Mouse (Mus musculus): ENCODE measurements around the gene Magi2. TPM values are rescaled to one million over a fixed set of nuclear protein-coding genes. Genes with fewer than 3 reads are reported as not detected.

Magi2 gene
- polyA plus RNA-seq, 1 experiment, result 0.18 TPM

DNA sequence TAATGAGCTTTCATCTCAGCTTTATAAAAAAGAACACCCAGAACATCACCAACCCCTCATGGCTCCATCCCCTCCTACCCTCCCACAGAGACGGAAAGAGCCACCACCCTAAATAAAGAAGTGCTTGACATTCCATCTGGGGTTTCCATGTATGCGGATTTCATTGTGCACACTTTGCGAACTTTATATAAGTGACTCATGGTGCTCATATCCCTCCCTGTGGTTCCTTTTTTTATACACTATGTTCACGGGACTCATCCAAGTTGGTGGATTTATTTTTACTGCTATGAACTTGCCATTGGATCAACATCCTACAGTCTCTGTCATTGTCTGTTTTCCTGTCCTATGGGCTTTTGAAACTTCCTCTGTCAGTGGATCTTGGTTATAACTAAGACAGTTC, 1388.1 kb downstream of the Magi2 start:
- no peaks in the 10 kb centered on the region for H3K79me2 ChIP-seq (ENCODE audit: control insufficient read depth, insufficient read depth)
- no peak overlapping the region for H3K4me3 ChIP-seq (ENCODE audit: insufficient read depth, poor library complexity, severe bottlenecking)
- no peaks in the 10 kb centered on the region for H3K36me3 ChIP-seq (ENCODE audit: control insufficient read depth, insufficient read depth)
- H3K27me3 ChIP-seq (ENCODE audit: control insufficient read depth, insufficient read depth, insufficient read length), result no peaks in the 10 kb centered on the region
- TF ChIP-seq CTCF (IDR thresholded peaks at IDR 0.05; ENCODE audit: control insufficient read depth, insufficient read depth, insufficient read length) (no peak), FOSL1 (IDR thresholded peaks at IDR 0.05; ENCODE audit: insufficient read depth, low read length, poor library complexity, severe bottlenecking) (no peak), MAX (IDR thresholded peaks at IDR 0.05) (no peak), USF1 (IDR thresholded peaks at IDR 0.05; ENCODE audit: low read depth) (no peak), CEBPB (IDR thresholded peaks at IDR 0.05; ENCODE audit: low read depth) (no peak), MYOG (IDR thresholded peaks at IDR 0.05; ENCODE audit: control insufficient read depth, extremely low read depth, insufficient read length) (no peak), MYOD1 (IDR thresholded peaks at IDR 0.05; ENCODE audit: control insufficient read depth, insufficient read length, low read depth) (no peak)
- H3ac ChIP-seq (ENCODE audit: control insufficient read depth, insufficient read length, low read depth), result no peak overlapping the region
- no peaks in the 10 kb centered on the region for H3K79me3 ChIP-seq (ENCODE audit: low read depth)

DNA sequence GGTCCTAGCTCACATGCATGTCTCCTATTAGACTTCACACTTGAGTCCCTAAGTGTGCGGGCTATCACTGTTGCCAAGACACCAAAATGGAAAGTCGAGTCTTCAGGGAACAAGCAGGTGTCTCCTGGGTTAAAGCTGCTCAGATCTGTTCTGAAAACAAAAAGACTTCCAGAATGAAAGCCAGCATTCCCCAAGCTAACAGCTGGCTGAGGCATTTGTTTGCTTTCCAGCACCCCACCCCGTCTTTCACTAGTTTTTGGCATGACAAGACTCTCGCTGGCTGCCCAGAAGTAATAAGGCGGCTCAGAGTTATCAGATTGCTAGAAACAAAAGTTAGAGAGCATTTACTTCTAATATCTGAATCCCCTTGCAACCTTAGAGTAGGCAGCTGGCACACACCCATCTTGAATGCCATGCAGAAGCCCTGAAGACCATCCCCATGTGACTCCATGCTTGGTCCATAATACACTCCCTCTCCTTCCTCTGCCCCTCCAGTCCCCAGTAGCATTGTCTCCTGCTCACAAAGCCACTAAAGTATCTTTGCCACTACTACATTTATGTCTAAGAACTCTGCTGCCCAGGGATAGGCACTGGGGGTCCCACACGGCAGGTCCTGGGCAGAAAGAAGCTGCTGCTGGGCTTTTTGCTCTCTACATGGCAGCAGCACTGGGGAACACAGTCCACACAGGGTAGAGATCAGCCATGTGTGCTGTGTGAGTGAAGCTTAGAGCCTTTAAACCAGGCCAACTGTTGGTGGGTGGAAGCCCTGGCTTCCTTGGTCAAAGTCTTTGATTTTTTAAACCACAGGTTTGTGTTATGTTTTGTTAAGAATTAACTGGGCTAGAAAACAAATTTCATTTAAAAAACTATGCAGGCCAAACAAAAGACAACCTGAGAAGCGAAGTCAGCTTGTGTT, 1394.0 kb downstream of the Magi2 start:
- Histone ChIP-seq H3K79me3 (ENCODE audit: low read depth) (no peaks in the 10 kb centered on the region), H3K27me3 (ENCODE audit: control insufficient read depth, insufficient read depth, insufficient read length) (no peaks in the 10 kb centered on the region), H3K79me2 (ENCODE audit: control insufficient read depth, insufficient read depth) (no peaks in the 10 kb centered on the region), H3K36me3 (ENCODE audit: control insufficient read depth, insufficient read depth) (no peaks in the 10 kb centered on the region), H3K4me3 (ENCODE audit: insufficient read depth, poor library complexity, severe bottlenecking) (no peak overlapping the region), H3ac (ENCODE audit: control insufficient read depth, insufficient read length, low read depth) (no peak overlapping the region)
- TF ChIP-seq FOSL1 (IDR thresholded peaks at IDR 0.05; ENCODE audit: insufficient read depth, low read length, poor library complexity, severe bottlenecking), result no peak
- no peak for TF ChIP-seq MYOD1 (IDR thresholded peaks at IDR 0.05; ENCODE audit: control insufficient read depth, insufficient read length, low read depth)
- TF ChIP-seq USF1 (IDR thresholded peaks at IDR 0.05; ENCODE audit: low read depth), result no peak
- TF ChIP-seq CTCF (IDR thresholded peaks at IDR 0.05; ENCODE audit: control insufficient read depth, insufficient read depth, insufficient read length), result no peak
- TF ChIP-seq MYOG (IDR thresholded peaks at IDR 0.05; ENCODE audit: control insufficient read depth, extremely low read depth, insufficient read length), result no peak
- no peak for TF ChIP-seq CEBPB (IDR thresholded peaks at IDR 0.05; ENCODE audit: low read depth)
- TF ChIP-seq MAX (IDR thresholded peaks at IDR 0.05), result no peak

DNA sequence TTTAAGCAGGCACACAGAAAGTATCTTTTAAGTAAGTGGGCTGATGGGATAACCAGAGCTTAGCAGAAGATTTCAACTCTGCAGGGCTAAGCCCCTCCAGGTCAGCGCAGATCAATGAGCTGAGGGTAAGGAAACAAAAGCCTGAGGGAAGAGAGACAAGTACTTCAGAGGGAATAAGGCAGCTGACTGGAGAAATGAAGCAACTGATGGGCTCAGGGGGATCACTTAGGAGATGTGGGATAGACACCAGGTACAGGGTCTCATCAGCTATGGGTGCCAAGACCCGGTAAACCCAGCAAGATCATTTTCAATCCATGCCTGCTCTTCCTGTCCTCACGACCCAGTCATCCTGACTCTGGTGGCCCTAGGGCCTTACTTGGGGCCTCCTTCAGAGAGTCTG, 1395.6 kb downstream of the Magi2 start:
- H3K4me3 ChIP-seq (ENCODE audit: insufficient read depth, poor library complexity, severe bottlenecking), result no peak overlapping the region
- H3K79me2 ChIP-seq (ENCODE audit: control insufficient read depth, insufficient read depth), result no peaks in the 10 kb centered on the region
- no peaks in the 10 kb centered on the region for H3K27me3 ChIP-seq (ENCODE audit: control insufficient read depth, insufficient read depth, insufficient read length)
- no peaks in the 10 kb centered on the region for H3K79me3 ChIP-seq (ENCODE audit: low read depth)
- H3K36me3 ChIP-seq (ENCODE audit: control insufficient read depth, insufficient read depth), result no peaks in the 10 kb centered on the region
- H3ac ChIP-seq (ENCODE audit: control insufficient read depth, insufficient read length, low read depth), result no peak overlapping the region
- TF ChIP-seq CTCF (IDR thresholded peaks at IDR 0.05; ENCODE audit: control insufficient read depth, insufficient read depth, insufficient read length), result no peak

DNA sequence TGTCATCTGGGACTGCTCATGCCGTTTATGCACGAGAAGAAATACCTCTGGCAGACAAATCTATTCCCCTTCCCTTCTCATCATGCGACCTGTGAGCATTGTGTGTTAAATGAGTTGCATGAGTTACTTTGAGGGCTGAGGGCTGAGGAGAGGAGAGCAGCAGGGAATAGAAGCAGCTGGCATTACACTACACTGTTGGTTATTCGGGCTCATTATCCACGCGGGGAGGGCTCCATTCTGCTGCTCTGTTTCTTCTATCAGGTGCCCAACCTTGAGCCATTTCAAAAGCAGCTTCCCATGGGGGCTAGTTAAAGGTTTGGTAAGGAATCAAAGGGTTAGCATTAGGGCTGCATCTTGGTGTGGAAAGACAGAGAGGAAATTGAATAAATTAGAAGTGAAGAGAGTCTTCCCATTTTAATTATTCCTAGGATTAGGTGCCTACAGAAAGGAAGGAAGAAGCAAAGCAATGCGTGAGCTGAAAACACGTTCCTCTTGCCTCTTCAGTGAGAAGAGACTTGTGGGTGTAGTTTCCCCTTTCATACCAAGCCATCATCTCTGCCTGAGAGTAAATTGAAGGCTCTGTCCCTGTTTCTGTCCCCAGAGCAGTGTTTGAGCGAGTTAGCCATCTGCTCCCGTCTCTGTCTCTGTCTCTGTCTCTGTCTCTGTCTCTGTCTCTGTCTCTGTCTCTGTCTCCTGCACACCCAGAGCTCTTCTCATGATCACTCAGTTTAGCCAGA, 1396.2 kb downstream of the Magi2 start:
- H3K4me3 ChIP-seq (ENCODE audit: insufficient read depth, poor library complexity, severe bottlenecking), result no peak overlapping the region
- H3K79me2 ChIP-seq (ENCODE audit: control insufficient read depth, insufficient read depth), result no peaks in the 10 kb centered on the region
- no peak for TF ChIP-seq CTCF (IDR thresholded peaks at IDR 0.05; ENCODE audit: control insufficient read depth, insufficient read depth, insufficient read length)
- TF ChIP-seq MYOD1 (IDR thresholded peaks at IDR 0.05; ENCODE audit: control insufficient read depth, insufficient read length, low read depth), result no peak
- TF ChIP-seq MAX (IDR thresholded peaks at IDR 0.05), result no peak
- TF ChIP-seq MYOG (IDR thresholded peaks at IDR 0.05; ENCODE audit: control insufficient read depth, extremely low read depth, insufficient read length), result no peak
- TF ChIP-seq USF1 (IDR thresholded peaks at IDR 0.05; ENCODE audit: low read depth), result no peak
- no peak for TF ChIP-seq CEBPB (IDR thresholded peaks at IDR 0.05; ENCODE audit: low read depth)
- TF ChIP-seq FOSL1 (IDR thresholded peaks at IDR 0.05; ENCODE audit: insufficient read depth, low read length, poor library complexity, severe bottlenecking), result no peak
- no peaks in the 10 kb centered on the region for H3K27me3 ChIP-seq (ENCODE audit: control insufficient read depth, insufficient read depth, insufficient read length)
- no peaks in the 10 kb centered on the region for H3K79me3 ChIP-seq (ENCODE audit: low read depth)
- H3K36me3 ChIP-seq (ENCODE audit: control insufficient read depth, insufficient read depth), result no peaks in the 10 kb centered on the region
- no peak overlapping the region for H3ac ChIP-seq (ENCODE audit: control insufficient read depth, insufficient read length, low read depth)

DNA sequence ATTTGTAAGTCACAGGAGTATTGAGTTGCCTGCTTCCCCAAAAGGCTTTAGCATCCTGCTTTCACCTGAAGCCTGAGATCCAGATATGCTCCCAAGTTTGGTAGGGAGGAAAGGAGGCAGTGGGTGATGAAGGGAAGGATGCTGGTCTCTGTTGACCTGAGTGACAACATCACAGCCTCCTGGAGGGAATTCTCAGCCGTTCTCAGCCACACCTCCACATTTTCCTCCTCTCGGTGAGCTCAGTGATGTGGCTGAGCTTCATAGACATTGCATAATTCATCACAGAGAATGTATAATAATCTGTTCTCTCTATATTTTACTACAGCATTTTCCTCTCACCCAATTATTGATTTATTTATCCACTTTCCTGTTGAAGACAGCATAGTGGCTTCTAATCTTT, 1398.3 kb downstream of the Magi2 start:
- H3K36me3 ChIP-seq (ENCODE audit: control insufficient read depth, insufficient read depth), result no peaks in the 10 kb centered on the region
- no peak overlapping the region for H3K4me3 ChIP-seq (ENCODE audit: insufficient read depth, poor library complexity, severe bottlenecking)
- H3K79me2 ChIP-seq (ENCODE audit: control insufficient read depth, insufficient read depth), result no peaks in the 10 kb centered on the region
- H3K79me3 ChIP-seq (ENCODE audit: low read depth), result no peaks in the 10 kb centered on the region
- TF ChIP-seq MAX (IDR thresholded peaks at IDR 0.05) (no peak), CTCF (IDR thresholded peaks at IDR 0.05; ENCODE audit: control insufficient read depth, insufficient read depth, insufficient read length) (no peak), MYOD1 (IDR thresholded peaks at IDR 0.05; ENCODE audit: control insufficient read depth, insufficient read length, low read depth) (no peak), MYOG (IDR thresholded peaks at IDR 0.05; ENCODE audit: control insufficient read depth, extremely low read depth, insufficient read length) (no peak), FOSL1 (IDR thresholded peaks at IDR 0.05; ENCODE audit: insufficient read depth, low read length, poor library complexity, severe bottlenecking) (no peak), CEBPB (IDR thresholded peaks at IDR 0.05; ENCODE audit: low read depth) (no peak), USF1 (IDR thresholded peaks at IDR 0.05; ENCODE audit: low read depth) (no peak)
- H3ac ChIP-seq (ENCODE audit: control insufficient read depth, insufficient read length, low read depth), result no peak overlapping the region
- H3K27me3 ChIP-seq (ENCODE audit: control insufficient read depth, insufficient read depth, insufficient read length), result no peaks in the 10 kb centered on the region

Measured in C2C12 (cell line).